Mouse (Mus musculus) hindbrain, embryonic 15.5 days (tissue): ENCODE results near the gene Mllt3. TPM values are rescaled to one million over a fixed set of nuclear protein-coding genes. Genes with fewer than 3 reads are reported as not detected.

Experiments used
- ATAC-seq: fragments of 200-750 bp; cut with Nextera tagmentation; 2 replicates; pipeline ENCODE4 v1.8.0; 2017; ENCODE audit warnings: low read depth, moderate number of reproducible peaks, moderate TSS enrichment; ENCODE audit not compliant: low FRiP score
- H3K27ac ChIP-seq: fragments of 300-500 bp; sonication (generic); replicated peaks from 2 replicates; pipeline ENCODE4 v1.5.1; 2015; ENCODE audit warnings: mild to moderate bottlenecking, inconsistent platforms
- H3K27me3 ChIP-seq: fragments of 300-500 bp; sonication (generic); 2 replicates; pipeline ENCODE4 v1.6.1; 2015; ENCODE audit warnings: control low read depth, inconsistent platforms
- H3K36me3 ChIP-seq: fragments of 300-500 bp; sonication (generic); 2 replicates; pipeline ENCODE4 v1.6.1; 2015; ENCODE audit warnings: control low read depth, inconsistent platforms
- H3K4me1 ChIP-seq: fragments of 300-500 bp; sonication (generic); replicated peaks from 2 replicates; pipeline ENCODE4 v1.6.1; 2015; ENCODE audit warnings: control low read depth, inconsistent platforms
- H3K4me2 ChIP-seq: fragments of 300-500 bp; sonication (generic); 2 replicates; pipeline ENCODE4 v1.6.1; 2015; ENCODE audit warnings: moderate library complexity, mild to moderate bottlenecking, inconsistent platforms
- H3K4me3 ChIP-seq: fragments of 300-500 bp; sonication (generic); 2 replicates; pipeline ENCODE4 v1.5.1; 2015; ENCODE audit warnings: mild to moderate bottlenecking, inconsistent platforms
- H3K9ac ChIP-seq: fragments of 300-500 bp; sonication (generic); 2 replicates; pipeline ENCODE4 v1.6.1; 2015; ENCODE audit warnings: inconsistent platforms
- H3K9me3 ChIP-seq: fragments of 300-500 bp; sonication (generic); 2 replicates; pipeline ENCODE4 v1.6.1; 2016; ENCODE audit warnings: control low read depth, inconsistent platforms
- WGBS: fragments of 180-500 bp; shearing (Covaris S2); methylation state at CpG from one replicate; pipeline ENCODE4 v1.1.7; 2015; 5-methylcytosine and 5-hydroxymethylcytosine counted together
- polyA plus RNA-seq: library from polyadenylated mRNA; unstranded; fragments of >200 nt; fragmentation: Nextera tagmentation; extraction: Ambion mirVana; gene quantifications from 2 replicates; pipeline ENCODE4 v1.2.1, GENCODE M21; 2015

Gene Mllt3
- polyA plus RNA-seq, 1 experiment from 2014 or later = 77.3 TPM

DNA sequence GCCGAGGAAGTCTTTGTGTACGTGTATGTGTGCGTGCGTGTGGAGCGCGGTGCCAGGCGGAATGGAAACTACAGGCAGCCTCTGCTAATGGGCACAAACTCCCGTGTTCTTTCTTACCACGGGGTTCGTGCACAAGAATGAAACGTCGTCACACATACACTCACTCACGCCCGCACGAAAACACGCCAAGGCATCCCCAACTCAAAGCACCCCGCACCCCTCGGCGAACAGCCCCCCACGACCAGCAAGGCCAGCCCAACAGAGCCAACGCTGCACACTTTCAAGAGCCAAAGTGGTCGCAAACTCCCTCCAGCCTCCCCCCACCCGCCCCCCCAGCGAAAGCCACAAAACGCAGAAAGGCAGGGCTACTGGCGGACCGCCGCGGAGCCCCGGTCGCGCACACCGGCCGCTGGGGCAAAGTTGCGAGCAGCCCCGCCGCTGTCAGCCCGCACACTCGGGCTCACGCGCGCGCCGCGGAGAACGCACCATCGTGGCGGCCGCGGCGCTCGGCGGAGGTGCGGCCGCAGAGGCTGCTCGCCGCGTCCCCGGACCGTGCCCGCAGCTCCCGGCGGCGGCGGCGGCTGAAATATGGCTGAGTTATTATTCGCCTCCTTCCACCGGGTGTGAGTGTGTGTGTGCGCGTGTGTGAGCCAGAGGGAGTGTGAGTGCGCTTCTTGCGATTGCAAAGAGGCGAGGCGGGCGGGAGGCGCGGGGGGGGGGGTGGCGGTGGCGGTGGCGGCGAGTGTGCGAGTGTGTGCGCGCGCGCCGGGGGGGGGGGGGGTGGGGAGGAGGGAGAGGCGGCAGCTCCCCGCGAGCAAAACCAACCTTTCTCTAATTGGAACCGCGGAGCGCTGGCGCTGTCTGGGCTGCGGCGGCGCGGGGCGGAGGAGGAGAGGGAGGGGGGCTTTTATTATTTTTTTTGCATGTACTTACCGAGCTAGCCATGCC lies 739 bp downstream of the Mllt3 start:
- peak overlapping the region; percentile 98 for H3K27ac ChIP-seq
- ATAC-seq = peak; percentile 81
- H3K4me3 ChIP-seq = peak overlapping the region; percentile 69
- peaks cover 55% of the 10 kb centered on the region for H3K4me1 ChIP-seq
- H3K9me3 ChIP-seq = no peaks in the 10 kb centered on the region
- H3K36me3 ChIP-seq = no peaks in the 10 kb centered on the region
- H3K27me3 ChIP-seq = no peaks in the 10 kb centered on the region
- H3K4me2 ChIP-seq = peak overlapping the region; percentile 88
- under 1% methylated on average over 75 of the region's 100 CpGs for WGBS
- peak overlapping the region; percentile 70 for H3K9ac ChIP-seq

DNA sequence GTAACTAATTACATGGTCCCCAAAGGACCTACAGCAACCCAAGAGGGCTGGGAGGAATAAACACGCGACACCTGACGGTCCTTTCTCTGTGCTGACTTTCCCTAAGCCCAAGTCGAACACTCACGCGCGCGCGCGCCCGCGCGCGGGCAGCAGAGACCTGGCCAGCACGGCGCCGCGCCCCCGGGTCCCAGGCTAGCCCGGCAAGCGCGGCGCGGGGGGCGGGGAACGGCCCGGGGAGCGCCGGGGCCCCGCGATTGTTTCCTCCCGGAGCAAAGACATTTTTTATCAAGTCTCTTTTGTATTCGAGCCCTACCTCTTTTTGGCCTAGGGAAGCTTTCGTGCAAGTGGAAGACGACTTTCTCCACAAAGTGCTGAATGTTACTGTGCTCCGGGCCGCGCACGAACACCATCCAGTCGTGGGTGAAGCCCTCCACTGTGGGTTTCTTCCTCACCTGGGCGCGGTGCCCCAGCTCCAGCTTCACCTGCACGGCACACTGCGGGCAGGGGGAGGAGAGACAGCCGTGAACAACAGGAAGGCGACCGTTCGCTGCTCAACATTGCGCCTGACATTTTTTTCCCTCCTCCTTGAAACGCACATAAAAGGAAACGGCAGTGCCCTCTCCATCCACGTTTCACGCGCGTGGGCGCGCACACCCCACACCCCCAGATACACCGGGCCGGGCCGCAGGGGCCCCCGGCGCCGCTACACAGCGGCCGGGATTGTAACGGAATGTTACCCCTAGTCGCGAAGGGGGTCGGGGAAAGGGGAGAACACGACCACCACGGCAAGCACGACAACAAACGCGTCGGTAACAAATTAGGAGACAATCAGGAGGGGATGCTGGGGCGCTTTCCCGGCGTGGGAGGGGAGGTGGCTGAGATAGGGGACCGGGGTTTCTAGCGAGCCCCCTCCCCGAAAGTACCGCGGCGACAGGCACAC lies 1.7 kb downstream of the Mllt3 start:
- H3K4me1 ChIP-seq = peaks cover 57% of the 10 kb centered on the region
- H3K27me3 ChIP-seq = no peaks in the 10 kb centered on the region
- peak overlapping the region; percentile 69 for H3K4me3 ChIP-seq
- H3K27ac ChIP-seq = peak overlapping the region; percentile 98
- no peaks in the 10 kb centered on the region for H3K9me3 ChIP-seq
- peak overlapping the region; percentile 88 for H3K4me2 ChIP-seq
- under 1% methylated on average over 84 of the region's 84 CpGs for WGBS
- peaks cover 3% of the 10 kb centered on the region; the same call in 1 of the 2 replicates for H3K36me3 ChIP-seq
- ATAC-seq = no peak
- H3K9ac ChIP-seq = peak overlapping the region; percentile 70

DNA sequence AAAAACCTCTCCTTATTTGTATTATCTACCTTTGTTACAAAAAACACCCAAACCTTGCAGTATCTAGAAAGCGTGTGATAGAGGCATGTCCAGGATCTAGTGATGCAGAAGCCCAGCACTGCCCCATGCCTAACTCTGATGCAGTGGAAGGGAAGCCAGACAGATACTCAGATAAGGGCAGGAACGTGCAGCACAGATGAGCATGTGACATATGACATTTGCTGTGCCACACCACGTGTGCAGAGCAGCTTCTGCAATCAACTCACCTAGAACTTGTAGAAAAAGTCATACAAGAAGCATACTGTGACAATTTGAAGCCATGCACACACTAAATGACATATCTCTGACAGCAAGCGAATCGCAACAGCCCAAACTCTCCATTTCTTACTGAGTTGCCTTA lies 9.6 kb downstream of the Mllt3 start:
- Histone ChIP-seq H3K36me3 (peaks cover 22% of the 10 kb centered on the region; the same call in 1 of the 2 replicates), H3K27me3 (no peaks in the 10 kb centered on the region), H3K4me3 (no peak overlapping the region), H3K9me3 (no peaks in the 10 kb centered on the region), H3K4me1 (peaks cover 20% of the 10 kb centered on the region), H3K27ac (no peak overlapping the region), H3K9ac (no peak overlapping the region), H3K4me2 (no peak overlapping the region)
- ATAC-seq = no peak
- 83% methylated on average over 5 of the region's 5 CpGs for WGBS

DNA sequence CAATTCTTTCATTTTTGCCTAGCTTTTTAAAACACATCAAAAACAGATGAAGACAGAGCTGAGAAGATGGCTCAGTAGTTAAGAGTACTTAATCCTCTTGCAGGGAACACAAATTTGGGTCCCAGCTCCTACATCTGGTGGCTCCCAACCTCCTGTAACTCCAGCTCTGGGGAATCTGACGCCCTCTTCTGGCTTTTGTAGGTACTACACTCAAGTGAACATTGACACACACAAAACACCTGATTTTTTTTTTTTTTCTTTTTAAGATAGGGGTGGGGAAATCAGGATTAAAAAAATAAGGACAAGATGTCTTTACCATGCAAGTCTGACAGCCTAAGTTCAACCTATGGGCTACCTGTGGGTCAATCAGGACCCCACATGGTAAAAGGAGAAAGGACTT lies 10.5 kb downstream of the Mllt3 start:
- no peak overlapping the region for H3K4me3 ChIP-seq
- WGBS = 3% methylated on average over 1 of the region's 1 CpGs

GRCm38 (mm10) chr4:88020421-88020820 lies 12.7 kb downstream of the Mllt3 start:
- H3K4me2 ChIP-seq = no peak overlapping the region
- no peaks in the 10 kb centered on the region for H3K27me3 ChIP-seq
- no peak overlapping the region for H3K4me3 ChIP-seq
- no peak for ATAC-seq
- peaks cover 28% of the 10 kb centered on the region for H3K4me1 ChIP-seq
- 0 out of 2 replicates have a peak, but pooled peaks cover 13% of the 10 kb centered on the region for H3K36me3 ChIP-seq
- H3K9ac ChIP-seq = no peak overlapping the region
- no peak overlapping the region for H3K27ac ChIP-seq
- 64% methylated on average over 5 of the region's 5 CpGs for WGBS
- H3K9me3 ChIP-seq = no peaks in the 10 kb centered on the region

More for the DNA sequence above, 10.5 kb downstream of the Mllt3 start:
- no peak for ATAC-seq
- Histone ChIP-seq H3K36me3 (peaks cover 22% of the 10 kb centered on the region; the same call in 1 of the 2 replicates), H3K4me2 (no peak overlapping the region), H3K9ac (no peak overlapping the region), H3K9me3 (no peaks in the 10 kb centered on the region), H3K27ac (no peak overlapping the region), H3K4me1 (peaks cover 17% of the 10 kb centered on the region), H3K27me3 (no peaks in the 10 kb centered on the region)

- Histone ChIP-seq H3K4me1 (peaks cover 35% of the 10 kb centered on the region), H3K36me3 (0 out of 2 replicates have a peak, but pooled peaks cover 9% of the 10 kb centered on the region), H3K27me3 (no peaks in the 10 kb centered on the region), H3K9ac (no peak overlapping the region), H3K9me3 (no peaks in the 10 kb centered on the region), H3K4me3 (no peak overlapping the region), H3K4me2 (no peak overlapping the region), H3K27ac (no peak overlapping the region)
- no peak for ATAC-seq
- 78% methylated on average over 4 of the region's 4 CpGs for WGBS
Measured at GRCm38 (mm10) chr4:88019645-88020044, 13.5 kb downstream of the Mllt3 start.

DNA sequence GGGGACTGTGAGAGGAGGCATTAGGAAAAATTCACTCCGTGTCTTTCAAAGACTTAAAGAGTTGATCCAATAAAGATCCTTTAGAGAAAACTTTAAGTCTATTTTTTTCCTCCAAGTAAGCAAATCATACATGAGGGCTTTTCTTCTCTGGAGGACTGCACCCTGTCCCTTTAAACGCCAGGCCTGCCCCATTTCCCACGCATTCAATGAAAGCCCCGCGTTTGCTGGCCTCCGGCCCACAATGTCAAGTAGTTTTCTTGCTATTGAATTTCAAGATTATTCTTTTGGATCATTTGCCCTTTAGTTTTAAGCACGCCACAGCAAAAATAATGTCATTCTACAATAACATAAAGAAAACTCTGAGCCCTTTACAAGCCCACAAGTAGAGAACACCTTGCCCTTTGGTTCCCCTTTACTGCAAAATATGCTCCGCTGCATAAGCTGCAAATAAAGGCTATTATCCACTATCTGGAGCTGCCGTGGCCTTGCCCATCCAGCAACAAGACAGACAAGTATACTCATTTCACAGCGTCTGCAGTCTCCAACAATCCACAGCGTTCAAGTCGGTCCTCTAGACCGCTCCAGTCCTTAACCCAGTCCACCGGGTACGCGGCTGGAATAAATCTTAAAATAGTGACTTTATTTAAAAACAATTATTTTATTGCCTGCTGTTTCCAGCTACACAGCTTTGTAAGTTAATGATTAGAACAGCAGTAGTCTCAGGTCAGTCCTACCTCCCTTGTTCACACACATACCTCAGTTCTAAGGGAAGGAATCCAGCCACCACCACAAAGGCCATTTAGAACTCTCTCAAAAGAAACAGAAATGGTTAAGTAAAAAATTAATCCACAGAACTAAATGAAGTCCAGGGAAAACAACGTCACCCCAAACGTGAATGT lies 15.5 kb downstream of the Mllt3 start:
- peak overlapping the region; percentile 52; the same call in 1 of the 2 replicates for H3K27ac ChIP-seq

DNA sequence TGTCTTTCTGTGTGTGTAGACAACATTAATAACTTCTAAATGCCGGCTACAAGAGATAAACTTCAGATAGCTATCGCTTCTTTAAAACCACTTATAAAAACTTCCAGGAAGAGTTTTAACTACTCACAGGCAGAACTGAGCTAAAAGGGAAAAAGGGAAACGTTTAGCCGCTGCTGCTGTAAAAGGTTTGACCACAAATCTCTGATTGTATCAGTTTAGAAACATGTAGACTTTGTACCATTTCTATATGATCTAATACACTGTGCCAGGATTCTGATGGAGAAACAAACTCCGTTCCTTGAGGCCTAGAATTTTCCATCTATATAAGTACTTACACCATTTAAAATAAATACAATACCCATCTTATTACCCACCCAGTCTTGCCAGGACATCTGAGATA lies 17.4 kb downstream of the Mllt3 start:
- Histone ChIP-seq H3K9me3 (no peaks in the 10 kb centered on the region), H3K27ac (no peak overlapping the region), H3K4me1 (peaks cover 61% of the 10 kb centered on the region), H3K36me3 (no peaks in the 10 kb centered on the region), H3K9ac (no peak overlapping the region), H3K27me3 (no peaks in the 10 kb centered on the region), H3K4me2 (no peak overlapping the region), H3K4me3 (no peak overlapping the region)
- no peak for ATAC-seq
- WGBS = 89% methylated on average over 5 of the region's 5 CpGs

More for the DNA sequence above, 15.5 kb downstream of the Mllt3 start:
- Histone ChIP-seq H3K27me3 (no peaks in the 10 kb centered on the region), H3K9me3 (no peaks in the 10 kb centered on the region), H3K36me3 (0 out of 2 replicates have a peak, but pooled peaks cover 2% of the 10 kb centered on the region), H3K4me3 (no peak overlapping the region), H3K9ac (no peak overlapping the region), H3K4me2 (peak overlapping the region; percentile 39), H3K4me1 (peaks cover 52% of the 10 kb centered on the region)
- 0 out of 2 replicates have a peak, but pooled peaks have one; percentile 67 for ATAC-seq
- WGBS = 27% methylated on average over 18 of the region's 18 CpGs

DNA sequence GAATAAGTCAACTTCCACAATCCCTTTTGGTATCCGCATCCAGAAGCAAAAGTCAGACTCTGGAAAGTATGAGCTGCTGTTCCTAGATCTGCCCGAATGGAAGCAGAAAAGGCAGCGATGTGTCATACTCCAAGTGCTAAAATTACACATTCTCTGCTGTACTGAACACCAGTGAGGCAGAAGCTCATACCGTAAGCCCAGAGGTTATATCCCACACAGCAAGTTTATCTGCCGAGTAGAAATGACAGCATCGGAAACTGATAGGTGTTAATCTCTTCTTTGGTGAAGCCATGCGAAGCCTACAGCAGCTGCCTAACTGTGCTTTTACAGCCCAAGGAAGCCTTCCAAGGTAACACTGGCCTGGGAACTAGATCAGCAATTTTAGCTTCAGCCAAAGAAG lies 17.9 kb downstream of the Mllt3 start:
- WGBS = 72% methylated on average over 7 of the region's 7 CpGs
- ATAC-seq = no peak
- no peak overlapping the region for H3K9ac ChIP-seq
- no peak overlapping the region for H3K27ac ChIP-seq
- H3K4me1 ChIP-seq = peaks cover 61% of the 10 kb centered on the region
- no peaks in the 10 kb centered on the region for H3K36me3 ChIP-seq
- H3K4me3 ChIP-seq = no peak overlapping the region
- H3K27me3 ChIP-seq = no peaks in the 10 kb centered on the region
- no peak overlapping the region for H3K4me2 ChIP-seq
- no peaks in the 10 kb centered on the region for H3K9me3 ChIP-seq

DNA sequence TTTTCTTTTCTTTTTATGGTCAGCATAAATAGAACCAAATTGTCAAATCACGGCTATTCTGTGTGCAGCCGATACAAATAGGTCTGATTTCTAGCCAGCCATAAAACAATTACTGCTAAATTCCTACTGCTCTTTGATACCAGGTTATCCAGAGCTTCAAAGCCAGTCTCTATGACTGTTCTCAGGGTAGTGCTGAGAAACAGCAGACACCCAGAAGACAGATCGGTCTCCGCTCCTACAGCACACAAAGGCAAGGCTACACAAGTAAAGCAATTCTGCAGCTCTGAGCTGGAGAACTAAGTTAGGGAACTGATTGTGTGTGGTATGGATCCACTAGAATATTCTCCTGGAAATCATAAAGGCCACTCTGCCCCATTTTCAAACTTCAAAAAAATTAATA lies 20.4 kb downstream of the Mllt3 start:
- WGBS = 48% methylated on average over 4 of the region's 4 CpGs
- no peaks in the 10 kb centered on the region for H3K9me3 ChIP-seq
- H3K27ac ChIP-seq = no peak overlapping the region
- H3K4me2 ChIP-seq = no peak overlapping the region
- H3K4me1 ChIP-seq = peaks cover 50% of the 10 kb centered on the region
- ATAC-seq = no peak
- H3K4me3 ChIP-seq = no peak overlapping the region
- no peak overlapping the region for H3K9ac ChIP-seq
- no peaks in the 10 kb centered on the region for H3K27me3 ChIP-seq
- H3K36me3 ChIP-seq = no peaks in the 10 kb centered on the region
